Mouse (Mus musculus) stomach, postnatal 0 days (tissue): ENCODE data around the gene Dok7. TPM values are rescaled to one million over a fixed set of nuclear protein-coding genes. Genes with fewer than 3 reads are reported as not detected.

ENCODE experiments used
- ATAC-seq: fragments of 200-750 bp; cut with Nextera tagmentation; 2 replicates; pipeline ENCODE4 v1.8.0; 2017; ENCODE audit not compliant: low FRiP score, low TSS enrichment
- DNase-seq: peaks from one replicate; pipeline ENCODE4 v3.0.0-alpha.2; 2016; ENCODE audit warnings: low spot score
- H3K27ac ChIP-seq: fragments of 300-500 bp; sonication (generic); replicated peaks from 2 replicates; pipeline ENCODE4 v1.5.1; 2014; ENCODE audit warnings: mild to moderate bottlenecking, control low read depth
- H3K27me3 ChIP-seq: fragments of 300-500 bp; sonication (generic); 2 replicates; pipeline ENCODE4 v1.6.1; 2014; ENCODE audit warnings: low read length; ENCODE audit not compliant: control insufficient read depth, insufficient read depth
- H3K36me3 ChIP-seq: fragments of 300-500 bp; sonication (generic); 2 replicates; pipeline ENCODE4 v1.6.1; 2014; ENCODE audit warnings: low read length, mixed read lengths; ENCODE audit not compliant: control insufficient read depth, insufficient read depth
- H3K4me1 ChIP-seq: fragments of 300-500 bp; sonication (generic); replicated peaks from 2 replicates; pipeline ENCODE4 v1.6.1; 2014; ENCODE audit warnings: antibody characterized with exemption; ENCODE audit not compliant: control insufficient read depth, insufficient read depth
- H3K4me2 ChIP-seq: fragments of 300-500 bp; sonication (generic); replicated peaks from 2 replicates; pipeline ENCODE4 v1.6.1; 2014; ENCODE audit warnings: low read depth, mild to moderate bottlenecking, control low read depth, moderate library complexity
- H3K4me3 ChIP-seq: fragments of 300-500 bp; sonication (generic); 2 replicates; pipeline ENCODE4 v1.5.1; 2014; ENCODE audit warnings: low read depth, low read length, control low read depth
- H3K9ac ChIP-seq: fragments of 300-500 bp; sonication (generic); 2 replicates; pipeline ENCODE4 v1.6.1; 2014; ENCODE audit warnings: mild to moderate bottlenecking, low read length, control low read depth, mixed read lengths
- H3K9me3 ChIP-seq: fragments of 300-500 bp; sonication (generic); 2 replicates; pipeline ENCODE4 v1.6.1; 2016; ENCODE audit warnings: low read length; ENCODE audit not compliant: control insufficient read depth
- CTCF ChIP-seq: IDR thresholded peaks from 2 replicates; pipeline ENCODE4 v1.5.1; 2016; ENCODE audit warnings: antibody characterized with exemption, low read depth, mild to moderate bottlenecking, moderate library complexity
- EP300 ChIP-seq: optimal IDR thresholded peaks from 2 replicates; pipeline ENCODE3; 2016; ENCODE audit warnings: antibody characterized with exemption
- WGBS: fragments of 180-500 bp; shearing (Covaris S2); extraction: QIAGEN DNeasy Blood & Tissue Kit; methylation state at CpG from one replicate; pipeline ENCODE4 v1.1.7; 2014; 5-methylcytosine and 5-hydroxymethylcytosine counted together
- microRNA-seq: library from miRNA; unstranded; fragments of <30 nt; microRNA quantifications from one replicate; pipeline ENCODE4, GENCODE M21; 2016
- polyA plus RNA-seq: library from polyadenylated mRNA; unstranded; fragments of >200 nt; fragmentation: Nextera tagmentation; extraction: Ambion mirVana; gene quantifications from 2 replicates; pipeline ENCODE4 v1.2.1, GENCODE M21; 2015

Dok7 gene
- polyA plus RNA-seq, 1 experiment from 2014 or later = 0.72 TPM

GRCm38 (mm10) chr5:35134286-35134685 lies 77.7 kb downstream of the Dok7 start:
- no peaks in the 10 kb centered on the region for H3K4me1 ChIP-seq
- H3K27ac ChIP-seq = no peak overlapping the region
- no peak for DNase-seq
- no peak for ATAC-seq
- no peaks in the 10 kb centered on the region for H3K36me3 ChIP-seq
- no peaks in the 10 kb centered on the region for H3K9me3 ChIP-seq
- no peak overlapping the region for H3K4me2 ChIP-seq
- no peak overlapping the region for H3K9ac ChIP-seq
- TF ChIP-seq CTCF (no peak), EP300 (no peak)
- 82% methylated on average over 3 of the region's 3 CpGs for WGBS
- H3K27me3 ChIP-seq = no peaks in the 10 kb centered on the region
- H3K4me3 ChIP-seq = no peak overlapping the region

DNA sequence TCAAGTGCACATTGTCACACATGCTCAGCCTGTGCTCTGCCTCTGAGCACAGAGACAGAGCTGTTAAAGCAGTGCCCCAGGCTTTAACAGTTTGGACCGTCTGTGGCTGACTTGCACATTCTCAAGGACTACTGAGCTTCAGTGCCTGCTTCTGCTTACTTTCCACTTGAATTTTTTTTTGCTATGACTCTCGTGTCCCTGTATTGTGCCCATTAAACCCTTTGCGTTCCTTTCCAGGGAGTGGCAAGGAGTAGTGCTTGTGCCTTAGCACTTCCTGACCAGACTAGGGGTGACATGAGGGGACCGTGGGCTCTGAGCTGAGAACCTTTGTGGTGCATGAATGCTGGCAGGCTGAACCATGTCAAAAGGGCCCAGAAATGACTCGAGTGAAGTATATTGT lies 79.3 kb downstream of the Dok7 start:
- H3K36me3 ChIP-seq = no peaks in the 10 kb centered on the region
- DNase-seq = no peak
- no peak overlapping the region for H3K4me3 ChIP-seq
- no peak overlapping the region for H3K4me2 ChIP-seq
- ATAC-seq = no peak
- TF ChIP-seq EP300 = no peak
- no peak for TF ChIP-seq CTCF
- H3K27me3 ChIP-seq = no peaks in the 10 kb centered on the region
- no peaks in the 10 kb centered on the region for H3K4me1 ChIP-seq
- WGBS = 36% methylated on average over 5 of the region's 5 CpGs
- no peak overlapping the region for H3K9ac ChIP-seq
- no peak overlapping the region for H3K27ac ChIP-seq
- no peaks in the 10 kb centered on the region for H3K9me3 ChIP-seq

Small RNAs within 50 kb of the gene (microRNA-seq; reads per million reads assigned to microRNA genes)
- gene Mir3097 = 3.5 reads per million, percentile 3 among the genes with 10 or more reads in this experiment

Other genes with a start within 250 kb of the Dok7 start
- 0.24 and 0.36 TPM in 2 replicates for gene Msantd1, start 148.8 kb upstream of the Dok7 start, polyA plus RNA-seq
- gene Rgs12, start 107.3 kb upstream of the Dok7 start, polyA plus RNA-seq = 12.7 and 14.2 TPM in 2 replicates
- gene Hgfac, start 15.3 kb upstream of the Dok7 start, polyA plus RNA-seq = 1.6 and 2.5 TPM in 2 replicates
- 101 and 116 TPM in 2 replicates for gene Lrpap1, start 49.0 kb downstream of the Dok7 start, polyA plus RNA-seq
- gene Adra2c, start 221.6 kb downstream of the Dok7 start, polyA plus RNA-seq = not detected in 2 replicates